Mouse (Mus musculus) cerebellum, postnatal 14 days (tissue): ENCODE measurements around the gene Pyy.

ENCODE experiments used
- DNase-seq, 2 experiments: peaks; one replicate each; pipeline ENCODE4 v3.0.0; 2021; ENCODE audit warnings: mixed read lengths in 2 of 2

Gene Pyy

GRCm38 (mm10) chr11:102089088-102089808, 18.4 kb downstream of the Pyy start:
- DNase-seq, result peak; percentile 76 to 90

- peak; percentile 73 to 76 for DNase-seq
Measured at GRCm38 (mm10) chr11:102087931-102088898, 19.4 kb downstream of the Pyy start, which contains the start of gene Mpp2. Gene Mpp2 (minus strand): TSS chr11:102088515.

GRCm38 (mm10) chr11:102087081-102087751, 20.4 kb downstream of the Pyy start:
- DNase-seq, result peak; percentile 82 to 86

- peak in 1 of 2 experiments; percentile 63 for DNase-seq
Measured at GRCm38 (mm10) chr11:102086331-102086730, 21.3 kb downstream of the Pyy start.

- no peak for DNase-seq
Measured at GRCm38 (mm10) chr11:102084159-102084558, 23.5 kb downstream of the Pyy start.

GRCm38 (mm10) chr11:102083193-102083592, 24.4 kb downstream of the Pyy start:
- DNase-seq, result no peak

GRCm38 (mm10) chr11:102082322-102082721, 25.3 kb downstream of the Pyy start:
- peak; percentile 62 to 64 for DNase-seq

GRCm38 (mm10) chr11:102073722-102074121, 33.9 kb downstream of the Pyy start:
- no peak for DNase-seq

- DNase-seq, result no peak
Measured at GRCm38 (mm10) chr11:102072729-102073128, 34.9 kb downstream of the Pyy start.

- peak; percentile 45 to 53 for DNase-seq
Measured at GRCm38 (mm10) chr11:102070426-102070825, 37.2 kb downstream of the Pyy start.

- peak in 1 of 2 experiments; percentile 43 for DNase-seq
Measured at GRCm38 (mm10) chr11:102069633-102070032, 38.0 kb downstream of the Pyy start.

GRCm38 (mm10) chr11:102068969-102069368, 38.7 kb downstream of the Pyy start:
- DNase-seq, result no peak

GRCm38 (mm10) chr11:102063076-102063475, 44.6 kb downstream of the Pyy start:
- peak; percentile 48 to 52 for DNase-seq

GRCm38 (mm10) chr11:102061941-102062473, 45.6 kb downstream of the Pyy start:
- no peak for DNase-seq

GRCm38 (mm10) chr11:102061236-102061940, 46.2 kb downstream of the Pyy start:
- DNase-seq, result peak; percentile 88 to 90
